Mouse (Mus musculus): ENCODE measurements around the gene Myo5c. TPM values are rescaled to one million over a fixed set of nuclear protein-coding genes. Genes with fewer than 3 reads are reported as not detected.

Gene Myo5c
- polyA plus RNA-seq, 1 experiment from 2014 or later = 1.0 TPM

DNA sequence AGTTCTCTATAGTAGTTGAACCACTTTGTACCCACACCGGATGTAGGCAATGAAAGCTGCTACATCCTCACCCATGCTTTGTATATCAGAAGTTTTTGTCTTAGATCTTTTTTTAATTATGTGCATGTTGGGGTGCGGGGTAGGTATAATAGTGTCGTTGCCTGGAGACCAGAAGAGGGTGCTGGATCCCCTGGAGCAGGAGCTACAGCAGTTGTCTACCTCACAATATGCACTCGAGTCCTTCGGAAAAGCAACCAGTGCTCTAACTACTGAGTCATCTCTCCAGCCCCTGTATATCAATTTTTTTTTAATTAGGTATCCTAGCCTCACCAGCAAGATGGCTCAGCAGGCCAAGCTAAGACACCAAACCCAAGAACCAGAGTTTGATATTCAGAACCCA lies 75.2 kb downstream of the Myo5c start:
- no peak for ATAC-seq (replicated peaks; ENCODE audit: insufficient number of reproducible peaks, low FRiP score, low TSS enrichment, low read depth)
- 84% methylated on average over 5 of the region's 5 CpGs for WGBS
- Histone ChIP-seq H3K36me3 (replicated peaks; ENCODE audit: control insufficient read depth, insufficient read depth, low read depth, low read length) (no peaks in the 10 kb centered on the region), H3K4me3 (ENCODE audit: low read depth, low read length) (no peak overlapping the region), H3K4me2 (ENCODE audit: low read depth, low read length) (no peak overlapping the region), H3K4me1 (ENCODE audit: control insufficient read depth, insufficient read depth, low read length) (no peaks in the 10 kb centered on the region), H3K9ac (replicated peaks; ENCODE audit: low read length) (no peak overlapping the region), H3K27me3 (ENCODE audit: control insufficient read depth, insufficient read depth, low read length) (no peaks in the 10 kb centered on the region), H3K27ac (replicated peaks; ENCODE audit: low read depth, low read length) (no peak overlapping the region), H3K9me3 (replicated peaks; ENCODE audit: control insufficient read depth, low read length) (no peaks in the 10 kb centered on the region)
- DNase-seq (ENCODE audit: low spot score) = no peak

- Histone ChIP-seq H3K36me3 (replicated peaks; ENCODE audit: control insufficient read depth, insufficient read depth, low read depth, low read length) (no peaks in the 10 kb centered on the region), H3K9me3 (replicated peaks; ENCODE audit: control insufficient read depth, low read length) (no peaks in the 10 kb centered on the region), H3K4me2 (ENCODE audit: low read depth, low read length) (no peak overlapping the region), H3K9ac (replicated peaks; ENCODE audit: low read length) (no peak overlapping the region), H3K4me1 (ENCODE audit: control insufficient read depth, insufficient read depth, low read length) (no peaks in the 10 kb centered on the region), H3K27me3 (ENCODE audit: control insufficient read depth, insufficient read depth, low read length) (no peaks in the 10 kb centered on the region), H3K4me3 (ENCODE audit: low read depth, low read length) (no peak overlapping the region), H3K27ac (replicated peaks; ENCODE audit: low read depth, low read length) (no peak overlapping the region)
- 62% methylated on average over 5 of the region's 5 CpGs for WGBS
- DNase-seq (ENCODE audit: low spot score) (no peak), ATAC-seq (replicated peaks; ENCODE audit: insufficient number of reproducible peaks, low FRiP score, low TSS enrichment, low read depth) (no peak)
Measured at GRCm38 (mm10) chr9:75308621-75309020, 76.8 kb downstream of the Myo5c start.

- WGBS = 16% methylated on average over 4 of the region's 4 CpGs
- Histone ChIP-seq H3K27ac (replicated peaks; ENCODE audit: low read depth, low read length) (no peak overlapping the region), H3K4me1 (ENCODE audit: control insufficient read depth, insufficient read depth, low read length) (no peaks in the 10 kb centered on the region), H3K27me3 (ENCODE audit: control insufficient read depth, insufficient read depth, low read length) (no peaks in the 10 kb centered on the region), H3K4me2 (ENCODE audit: low read depth, low read length) (no peak overlapping the region), H3K9ac (replicated peaks; ENCODE audit: low read length) (no peak overlapping the region), H3K4me3 (ENCODE audit: low read depth, low read length) (no peak overlapping the region), H3K9me3 (replicated peaks; ENCODE audit: control insufficient read depth, low read length) (no peaks in the 10 kb centered on the region), H3K36me3 (replicated peaks; ENCODE audit: control insufficient read depth, insufficient read depth, low read depth, low read length) (no peaks in the 10 kb centered on the region)
- no peak for ATAC-seq (replicated peaks; ENCODE audit: insufficient number of reproducible peaks, low FRiP score, low TSS enrichment, low read depth)
- DNase-seq (ENCODE audit: low spot score) = peak; percentile 91
Measured at GRCm38 (mm10) chr9:75312008-75312407, 80.2 kb downstream of the Myo5c start.

GRCm38 (mm10) chr9:75313138-75313831 lies 81.5 kb downstream of the Myo5c start:
- peak overlapping the region; percentile 58 for H3K4me2 ChIP-seq (ENCODE audit: low read depth, low read length)
- H3K27ac ChIP-seq (replicated peaks; ENCODE audit: low read depth, low read length) = no peak overlapping the region
- peak; percentile 45 for DNase-seq (ENCODE audit: low spot score)
- ATAC-seq (replicated peaks; ENCODE audit: insufficient number of reproducible peaks, low FRiP score, low TSS enrichment, low read depth) = no peak
- H3K36me3 ChIP-seq (replicated peaks; ENCODE audit: control insufficient read depth, insufficient read depth, low read depth, low read length) = no peaks in the 10 kb centered on the region
- no peaks in the 10 kb centered on the region for H3K27me3 ChIP-seq (ENCODE audit: control insufficient read depth, insufficient read depth, low read length)
- 37% methylated on average over 11 of the region's 11 CpGs for WGBS
- H3K9me3 ChIP-seq (replicated peaks; ENCODE audit: control insufficient read depth, low read length) = no peaks in the 10 kb centered on the region
- peak overlapping the region; percentile 26 for H3K9ac ChIP-seq (replicated peaks; ENCODE audit: low read length)
- H3K4me1 ChIP-seq (ENCODE audit: control insufficient read depth, insufficient read depth, low read length) = no peaks in the 10 kb centered on the region
- peak overlapping the region; percentile 62 for H3K4me3 ChIP-seq (ENCODE audit: low read depth, low read length)

DNA sequence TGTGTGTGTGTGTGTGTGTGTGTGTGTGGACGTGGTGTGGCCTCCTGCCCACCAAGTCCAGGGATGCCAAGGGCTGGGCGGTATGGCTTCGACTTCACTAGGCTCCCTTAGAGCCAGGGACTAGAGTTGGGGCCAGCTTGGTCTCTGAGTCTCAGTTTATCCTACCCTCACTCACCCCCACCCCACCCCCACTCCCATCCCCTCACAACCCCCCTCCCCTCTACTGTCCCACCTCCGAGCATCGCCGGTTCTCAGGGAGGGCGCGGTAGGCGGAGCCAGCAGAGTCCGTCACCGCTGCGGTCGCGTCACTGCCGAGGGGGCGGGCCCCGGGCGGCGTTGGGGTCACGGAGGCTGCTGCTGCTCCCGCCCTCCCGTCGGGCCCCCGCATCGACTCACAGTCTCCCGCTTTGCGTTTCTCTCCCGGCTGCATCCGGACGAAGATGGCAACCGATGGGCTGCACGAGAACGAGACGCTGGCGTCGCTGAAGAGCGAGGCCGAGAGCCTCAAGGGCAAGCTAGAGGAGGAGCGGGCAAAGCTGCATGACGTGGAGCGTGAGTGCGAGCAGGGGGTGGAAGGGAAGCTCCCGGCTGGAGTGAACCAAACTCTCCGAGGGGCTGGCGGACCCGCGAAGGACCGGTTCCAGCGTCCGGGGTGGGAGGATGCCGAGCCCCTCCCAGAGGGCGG lies 82.2 kb downstream of the Myo5c start:
- under 1% methylated on average over 45 of the region's 52 CpGs for WGBS
- Histone ChIP-seq H3K9me3 (replicated peaks; ENCODE audit: control insufficient read depth, low read length) (no peaks in the 10 kb centered on the region), H3K4me3 (ENCODE audit: low read depth, low read length) (peak overlapping the region; percentile 62), H3K4me2 (ENCODE audit: low read depth, low read length) (peak overlapping the region; percentile 58), H3K27me3 (ENCODE audit: control insufficient read depth, insufficient read depth, low read length) (no peaks in the 10 kb centered on the region), H3K36me3 (replicated peaks; ENCODE audit: control insufficient read depth, insufficient read depth, low read depth, low read length) (no peaks in the 10 kb centered on the region), H3K9ac (replicated peaks; ENCODE audit: low read length) (peak overlapping the region; percentile 68), H3K4me1 (ENCODE audit: control insufficient read depth, insufficient read depth, low read length) (no peaks in the 10 kb centered on the region), H3K27ac (replicated peaks; ENCODE audit: low read depth, low read length) (no peak overlapping the region; the same call in 1 of the 2 replicates)
- DNase-seq (ENCODE audit: low spot score) = peak; percentile 86
- peak; percentile 81 for ATAC-seq (replicated peaks; ENCODE audit: insufficient number of reproducible peaks, low FRiP score, low TSS enrichment, low read depth)

- peak overlapping the region; percentile 62 for H3K4me3 ChIP-seq (ENCODE audit: low read depth, low read length)
- no peak overlapping the region; the same call in 1 of the 2 replicates for H3K27ac ChIP-seq (replicated peaks; ENCODE audit: low read depth, low read length)
- WGBS = 2% methylated on average over 22 of the region's 22 CpGs
- DNase-seq (ENCODE audit: low spot score) = peak; percentile 17
- peak overlapping the region; percentile 58 for H3K4me2 ChIP-seq (ENCODE audit: low read depth, low read length)
- no peaks in the 10 kb centered on the region for H3K36me3 ChIP-seq (replicated peaks; ENCODE audit: control insufficient read depth, insufficient read depth, low read depth, low read length)
- H3K9me3 ChIP-seq (replicated peaks; ENCODE audit: control insufficient read depth, low read length) = no peaks in the 10 kb centered on the region
- no peaks in the 10 kb centered on the region for H3K27me3 ChIP-seq (ENCODE audit: control insufficient read depth, insufficient read depth, low read length)
- H3K9ac ChIP-seq (replicated peaks; ENCODE audit: low read length) = peak overlapping the region; percentile 68
- no peaks in the 10 kb centered on the region for H3K4me1 ChIP-seq (ENCODE audit: control insufficient read depth, insufficient read depth, low read length)
- no peak for ATAC-seq (replicated peaks; ENCODE audit: insufficient number of reproducible peaks, low FRiP score, low TSS enrichment, low read depth)
Measured at GRCm38 (mm10) chr9:75314517-75315105, 82.8 kb downstream of the Myo5c start.

DNA sequence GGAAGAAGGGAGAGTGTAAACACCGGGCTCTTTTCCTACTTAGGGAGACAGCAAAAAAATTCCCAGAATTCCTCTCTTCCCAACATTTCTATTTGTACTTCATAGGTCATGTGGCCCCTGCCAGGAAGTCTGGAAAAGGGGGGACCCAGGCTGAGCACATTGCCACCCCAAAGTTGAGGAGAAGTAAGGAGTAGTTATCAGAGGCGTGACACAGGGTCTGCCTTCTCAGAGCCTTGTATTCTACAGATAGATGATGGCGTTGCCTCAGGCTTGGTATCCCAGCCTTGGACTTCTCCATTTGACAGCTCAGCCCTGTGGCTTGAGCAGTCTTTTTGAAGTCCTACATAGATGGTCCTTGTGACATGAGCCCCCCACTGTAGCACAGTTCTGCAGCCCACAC lies 83.4 kb downstream of the Myo5c start:
- no peaks in the 10 kb centered on the region for H3K36me3 ChIP-seq (replicated peaks; ENCODE audit: control insufficient read depth, insufficient read depth, low read depth, low read length)
- no peak overlapping the region for H3K9ac ChIP-seq (replicated peaks; ENCODE audit: low read length)
- H3K4me2 ChIP-seq (ENCODE audit: low read depth, low read length) = no peak overlapping the region; the same call in 1 of the 2 replicates
- H3K9me3 ChIP-seq (replicated peaks; ENCODE audit: control insufficient read depth, low read length) = no peaks in the 10 kb centered on the region
- 70% methylated on average over 3 of the region's 3 CpGs for WGBS
- no peak for ATAC-seq (replicated peaks; ENCODE audit: insufficient number of reproducible peaks, low FRiP score, low TSS enrichment, low read depth)
- no peaks in the 10 kb centered on the region for H3K27me3 ChIP-seq (ENCODE audit: control insufficient read depth, insufficient read depth, low read length)
- DNase-seq (ENCODE audit: low spot score) = no peak
- no peak overlapping the region for H3K27ac ChIP-seq (replicated peaks; ENCODE audit: low read depth, low read length)
- H3K4me3 ChIP-seq (ENCODE audit: low read depth, low read length) = no peak overlapping the region
- no peaks in the 10 kb centered on the region for H3K4me1 ChIP-seq (ENCODE audit: control insufficient read depth, insufficient read depth, low read length)

DNA sequence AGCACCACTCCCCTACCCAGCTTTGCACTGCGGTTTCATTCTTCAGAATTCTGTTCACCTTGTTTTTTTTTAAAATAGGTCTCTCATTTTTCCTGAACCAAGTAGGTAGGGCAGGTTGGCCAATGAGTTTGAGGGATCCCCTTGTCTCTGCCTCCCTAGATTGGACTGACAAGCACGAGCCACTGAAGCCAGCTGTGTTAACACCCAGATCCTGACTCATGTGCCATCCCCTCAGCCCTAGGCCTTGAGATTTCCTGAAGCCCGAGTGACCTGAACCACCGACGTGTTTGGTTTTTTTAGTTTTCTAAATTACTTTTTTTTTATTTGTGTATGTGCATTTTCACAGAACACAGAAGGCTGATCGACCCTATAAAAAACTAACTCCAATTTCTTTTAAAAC lies 85.0 kb downstream of the Myo5c start:
- Histone ChIP-seq H3K27ac (replicated peaks; ENCODE audit: low read depth, low read length) (no peak overlapping the region), H3K4me1 (ENCODE audit: control insufficient read depth, insufficient read depth, low read length) (no peaks in the 10 kb centered on the region), H3K27me3 (ENCODE audit: control insufficient read depth, insufficient read depth, low read length) (no peaks in the 10 kb centered on the region), H3K4me3 (ENCODE audit: low read depth, low read length) (no peak overlapping the region), H3K36me3 (replicated peaks; ENCODE audit: control insufficient read depth, insufficient read depth, low read depth, low read length) (no peaks in the 10 kb centered on the region), H3K9me3 (replicated peaks; ENCODE audit: control insufficient read depth, low read length) (no peaks in the 10 kb centered on the region), H3K4me2 (ENCODE audit: low read depth, low read length) (no peak overlapping the region), H3K9ac (replicated peaks; ENCODE audit: low read length) (no peak overlapping the region)
- ATAC-seq (replicated peaks; ENCODE audit: insufficient number of reproducible peaks, low FRiP score, low TSS enrichment, low read depth) (no peak), DNase-seq (ENCODE audit: low spot score) (no peak)
- WGBS = 86% methylated on average over 6 of the region's 6 CpGs
